Mouse (Mus musculus) forebrain, embryonic 13.5 days (tissue): ENCODE data around the gene Plbd2. TPM values are rescaled to one million over a fixed set of nuclear protein-coding genes. Genes with fewer than 3 reads are reported as not detected.

Experiments used
- ATAC-seq: fragments of 200-750 bp; cut with Nextera tagmentation; 2 replicates; pipeline ENCODE4 v1.8.0; 2017
- H3K27ac ChIP-seq: fragments of 300-500 bp; sonication (generic); 2 replicates; pipeline ENCODE4 v1.5.1; 2015; ENCODE audit warnings: inconsistent platforms, mild to moderate bottlenecking, moderate library complexity
- H3K27me3 ChIP-seq: fragments of 300-500 bp; sonication (generic); 2 replicates; pipeline ENCODE4 v1.6.1; 2015; ENCODE audit warnings: mild to moderate bottlenecking, inconsistent platforms
- H3K36me3 ChIP-seq: fragments of 300-500 bp; sonication (generic); 2 replicates; pipeline ENCODE4 v1.6.1; 2015; ENCODE audit warnings: mild to moderate bottlenecking, inconsistent platforms; ENCODE audit not compliant: poor library complexity, severe bottlenecking
- H3K4me1 ChIP-seq: fragments of 300-500 bp; sonication (generic); 2 replicates; pipeline ENCODE4 v1.6.1; 2015; ENCODE audit warnings: inconsistent platforms
- H3K4me2 ChIP-seq: fragments of 300-500 bp; sonication (generic); 2 replicates; pipeline ENCODE4 v1.6.1; 2015; ENCODE audit warnings: inconsistent platforms, mild to moderate bottlenecking, moderate library complexity
- H3K4me3 ChIP-seq: fragments of 300-500 bp; sonication (generic); 2 replicates; pipeline ENCODE4 v1.5.1; 2015; ENCODE audit warnings: mild to moderate bottlenecking, inconsistent platforms
- H3K9ac ChIP-seq: fragments of 300-500 bp; sonication (generic); 2 replicates; pipeline ENCODE4 v1.6.1; 2015; ENCODE audit warnings: mild to moderate bottlenecking, inconsistent platforms
- H3K9me3 ChIP-seq: fragments of 300-500 bp; sonication (generic); replicated peaks from 2 replicates; pipeline ENCODE4 v1.6.1; 2016; ENCODE audit warnings: inconsistent platforms
- WGBS: fragments of 180-500 bp; shearing (Covaris S2); methylation state at CpG from one replicate; pipeline ENCODE4 v1.1.7; 2015; 5-methylcytosine and 5-hydroxymethylcytosine counted together
- polyA plus RNA-seq: library from polyadenylated mRNA; unstranded; fragments of >200 nt; fragmentation: Nextera tagmentation; extraction: Ambion mirVana; gene quantifications from 2 replicates; pipeline ENCODE4 v1.2.1, GENCODE M21; 2015

Gene Plbd2
- polyA plus RNA-seq, 1 experiment from 2014 or later = 22.8 TPM

- no peak overlapping the region for H3K4me2 ChIP-seq
- no peak overlapping the region for H3K27ac ChIP-seq
- H3K9me3 ChIP-seq = no peaks in the 10 kb centered on the region
- no peak overlapping the region for H3K4me3 ChIP-seq
- ATAC-seq = no peak
- WGBS = 56% methylated on average over 11 of the region's 11 CpGs
- no peaks in the 10 kb centered on the region for H3K27me3 ChIP-seq
- H3K4me1 ChIP-seq = peaks cover 12% of the 10 kb centered on the region
- H3K36me3 ChIP-seq = peaks cover 45% of the 10 kb centered on the region
- H3K9ac ChIP-seq = no peak overlapping the region
Observed at GRCm38 (mm10) chr5:120492437-120492836, 11.0 kb downstream of the Plbd2 start.

- peak overlapping the region; percentile 26; the same call in 1 of the 2 replicates for H3K9ac ChIP-seq
- peaks cover 55% of the 10 kb centered on the region for H3K36me3 ChIP-seq
- no peak overlapping the region for H3K4me2 ChIP-seq
- WGBS = 62% methylated on average over 8 of the region's 8 CpGs
- H3K9me3 ChIP-seq = no peaks in the 10 kb centered on the region
- peak overlapping the region; percentile 57 for H3K27ac ChIP-seq
- H3K27me3 ChIP-seq = no peaks in the 10 kb centered on the region
- H3K4me3 ChIP-seq = no peak overlapping the region
- ATAC-seq = peak; percentile 61
- H3K4me1 ChIP-seq = peaks cover 12% of the 10 kb centered on the region
Observed at GRCm38 (mm10) chr5:120490679-120491192, 12.7 kb downstream of the Plbd2 start.

DNA sequence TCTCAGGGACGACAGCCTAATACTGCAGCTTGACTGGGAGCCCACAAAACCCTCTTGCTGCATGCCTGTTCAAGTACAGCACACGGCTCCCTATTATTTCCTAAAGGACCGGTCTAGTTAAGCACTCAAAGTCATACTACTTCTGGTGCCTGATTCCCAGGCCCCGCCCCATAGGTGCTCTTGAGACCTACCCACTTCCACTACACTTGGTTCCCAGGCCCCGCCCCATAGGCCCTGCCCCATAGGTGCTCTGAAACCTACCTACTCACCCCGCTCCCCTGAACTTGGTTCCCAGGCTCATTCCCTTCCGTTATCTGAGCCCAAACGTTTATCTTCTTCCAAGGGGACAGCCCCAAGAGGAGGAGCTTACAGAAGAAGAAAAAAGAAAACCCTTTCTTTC lies 15.6 kb downstream of the Plbd2 start:
- no peak overlapping the region for H3K4me3 ChIP-seq
- peaks cover 12% of the 10 kb centered on the region for H3K4me1 ChIP-seq
- H3K27ac ChIP-seq = no peak overlapping the region
- no peaks in the 10 kb centered on the region for H3K9me3 ChIP-seq
- H3K4me2 ChIP-seq = no peak overlapping the region
- no peak overlapping the region for H3K9ac ChIP-seq
- H3K36me3 ChIP-seq = peaks cover 65% of the 10 kb centered on the region
- WGBS = 89% methylated on average over 8 of the region's 8 CpGs
- ATAC-seq = no peak
- no peaks in the 10 kb centered on the region for H3K27me3 ChIP-seq

- ATAC-seq = no peak
- Histone ChIP-seq H3K4me1 (no peaks in the 10 kb centered on the region; the same call in 1 of the 2 replicates), H3K9me3 (no peaks in the 10 kb centered on the region), H3K27me3 (no peaks in the 10 kb centered on the region), H3K27ac (no peak overlapping the region), H3K4me2 (no peak overlapping the region), H3K4me3 (no peak overlapping the region), H3K36me3 (peaks cover 48% of the 10 kb centered on the region), H3K9ac (no peak overlapping the region)
- WGBS = 87% methylated on average over 19 of the region's 19 CpGs
Observed at GRCm38 (mm10) chr5:120483399-120483798, 20.0 kb downstream of the Plbd2 start.

- no peaks in the 10 kb centered on the region for H3K9me3 ChIP-seq
- ATAC-seq = no peak
- peaks cover 3% of the 10 kb centered on the region; the same call in 1 of the 2 replicates for H3K4me1 ChIP-seq
- H3K4me2 ChIP-seq = no peak overlapping the region
- no peak overlapping the region for H3K4me3 ChIP-seq
- no peaks in the 10 kb centered on the region for H3K27me3 ChIP-seq
- H3K36me3 ChIP-seq = peaks cover 26% of the 10 kb centered on the region
- no peak overlapping the region for H3K9ac ChIP-seq
- H3K27ac ChIP-seq = no peak overlapping the region
- WGBS = 74% methylated on average over 9 of the region's 9 CpGs
Observed at GRCm38 (mm10) chr5:120481205-120481604, 22.2 kb downstream of the Plbd2 start.

GRCm38 (mm10) chr5:120479538-120479937 lies 23.9 kb downstream of the Plbd2 start:
- WGBS = 72% methylated on average over 4 of the region's 4 CpGs
- Histone ChIP-seq H3K9me3 (no peaks in the 10 kb centered on the region), H3K9ac (no peak overlapping the region), H3K36me3 (peaks cover 9% of the 10 kb centered on the region; the same call in 1 of the 2 replicates), H3K27me3 (no peaks in the 10 kb centered on the region), H3K27ac (no peak overlapping the region), H3K4me2 (no peak overlapping the region), H3K4me3 (no peak overlapping the region), H3K4me1 (peaks cover 4% of the 10 kb centered on the region; the same call in 1 of the 2 replicates)
- ATAC-seq = no peak

GRCm38 (mm10) chr5:120477993-120478392 lies 25.4 kb downstream of the Plbd2 start:
- H3K9me3 ChIP-seq = no peaks in the 10 kb centered on the region; the same call in 1 of the 2 replicates
- WGBS = 89% methylated on average over 5 of the region's 5 CpGs
- ATAC-seq = no peak

DNA sequence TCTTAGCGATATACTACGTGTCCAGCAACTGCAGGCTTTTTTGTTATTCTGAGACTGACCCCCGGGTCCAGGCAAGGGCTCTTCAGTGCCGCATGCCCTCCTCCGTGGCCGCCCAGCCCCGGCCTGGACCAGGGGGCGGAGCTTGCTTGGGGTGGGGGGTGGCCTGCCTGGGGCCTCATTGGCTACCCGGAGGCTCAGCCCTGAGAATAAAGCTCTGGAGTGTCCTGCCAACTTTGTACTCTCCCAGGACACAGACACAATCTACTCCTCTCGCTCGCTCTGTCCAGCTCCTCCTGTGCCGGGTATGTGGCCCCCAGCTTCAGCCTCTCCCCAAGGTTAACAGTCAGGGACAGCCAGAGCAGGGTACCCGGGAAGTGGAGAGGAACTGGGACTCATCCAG lies 27.1 kb downstream of the Plbd2 start, which contains the start of gene Sds:
Gene Sds (plus strand): TSS at position 231 of the 400 bp plus-strand sequence.
- no peak for ATAC-seq

More at GRCm38 (mm10) chr5:120477993-120478392, 25.4 kb downstream of the Plbd2 start:
- Histone ChIP-seq H3K4me1 (peaks cover 4% of the 10 kb centered on the region; the same call in 1 of the 2 replicates), H3K4me2 (no peak overlapping the region), H3K9ac (no peak overlapping the region), H3K27ac (no peak overlapping the region), H3K4me3 (no peak overlapping the region), H3K36me3 (no peaks in the 10 kb centered on the region), H3K27me3 (no peaks in the 10 kb centered on the region)

DNA sequence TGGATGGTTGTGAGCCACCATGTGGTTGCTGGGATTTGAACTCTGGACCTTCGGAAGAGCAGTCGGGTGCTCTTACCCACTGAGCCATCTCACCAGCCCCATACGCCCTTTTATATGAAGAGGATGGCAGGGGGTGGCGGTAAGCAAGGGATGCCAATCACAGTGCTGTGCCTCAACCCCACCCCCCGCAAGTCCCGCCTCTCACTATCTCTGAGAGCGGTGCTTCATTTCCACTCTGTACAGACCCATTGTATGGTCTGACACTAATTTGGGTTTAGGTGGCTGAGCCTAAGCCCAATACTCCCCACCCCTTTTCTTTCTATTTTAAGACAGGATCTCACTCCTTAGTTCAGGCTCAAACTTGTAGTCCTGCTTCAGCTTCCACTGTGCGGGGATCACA lies 27.6 kb downstream of the Plbd2 start:
- Histone ChIP-seq H3K27ac (no peak overlapping the region), H3K9me3 (no peaks in the 10 kb centered on the region; the same call in 1 of the 2 replicates), H3K4me2 (peak overlapping the region; percentile 25; the same call in 1 of the 2 replicates), H3K9ac (no peak overlapping the region), H3K27me3 (peaks cover 4% of the 10 kb centered on the region; the same call in 1 of the 2 replicates), H3K36me3 (no peaks in the 10 kb centered on the region), H3K4me3 (no peak overlapping the region), H3K4me1 (0 out of 2 replicates have a peak, but pooled peaks cover 4% of the 10 kb centered on the region)
- no peak for ATAC-seq
- WGBS = 43% methylated on average over 8 of the region's 8 CpGs

More for the DNA sequence above, 27.1 kb downstream of the Plbd2 start, which contains the start of gene Sds:
- Histone ChIP-seq H3K36me3 (no peaks in the 10 kb centered on the region), H3K27me3 (peaks cover 4% of the 10 kb centered on the region; the same call in 1 of the 2 replicates), H3K9me3 (no peaks in the 10 kb centered on the region; the same call in 1 of the 2 replicates), H3K9ac (no peak within 1 kb of the TSS), H3K4me3 (no peak within 1 kb of the TSS), H3K4me2 (peak within 1 kb of the TSS; percentile 25; the same call in 1 of the 2 replicates), H3K27ac (no peak within 1 kb of the TSS), H3K4me1 (peaks cover 4% of the 10 kb centered on the region; the same call in 1 of the 2 replicates)
- WGBS = 12% methylated on average over 13 of the region's 13 CpGs

DNA sequence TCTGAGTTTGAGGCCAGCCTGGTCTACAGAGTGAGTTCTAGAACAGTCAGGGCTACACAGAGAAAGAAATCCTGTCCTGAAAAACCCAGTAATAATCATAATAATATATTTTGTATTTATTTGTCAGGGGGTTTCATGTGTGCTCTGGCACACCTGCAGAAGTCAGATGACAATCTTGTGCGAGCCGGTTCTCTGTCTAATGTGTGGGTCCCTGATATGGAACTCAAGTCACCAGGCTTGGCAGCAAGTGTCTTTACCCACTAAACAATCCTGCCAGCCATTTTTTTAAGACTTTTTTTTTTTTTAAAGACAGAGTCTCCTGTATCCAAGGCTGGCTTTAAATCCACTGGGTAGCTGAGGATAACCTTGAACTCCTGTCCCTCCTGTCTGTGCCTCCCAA lies 30.1 kb downstream of the Plbd2 start:
- Histone ChIP-seq H3K9me3 (no peaks in the 10 kb centered on the region; the same call in 1 of the 2 replicates), H3K4me1 (0 out of 2 replicates have a peak, but pooled peaks cover 4% of the 10 kb centered on the region), H3K27me3 (peaks cover 4% of the 10 kb centered on the region; the same call in 1 of the 2 replicates), H3K4me2 (no peak overlapping the region), H3K4me3 (no peak overlapping the region), H3K27ac (no peak overlapping the region), H3K36me3 (no peaks in the 10 kb centered on the region), H3K9ac (no peak overlapping the region)
- 93% methylated on average over 2 of the region's 2 CpGs for WGBS
- ATAC-seq = no peak

GRCm38 (mm10) chr5:120472770-120473169 lies 30.7 kb downstream of the Plbd2 start, which contains the start of gene Sdsl:
Gene Sdsl (minus strand): TSS chr5:120472810.
- Histone ChIP-seq H3K27ac (no peak within 1 kb of the TSS), H3K9ac (no peak within 1 kb of the TSS), H3K4me3 (no peak within 1 kb of the TSS), H3K4me1 (0 out of 2 replicates have a peak, but pooled peaks cover 4% of the 10 kb centered on the region), H3K36me3 (no peaks in the 10 kb centered on the region), H3K27me3 (peaks cover 4% of the 10 kb centered on the region; the same call in 1 of the 2 replicates), H3K4me2 (no peak within 1 kb of the TSS), H3K9me3 (no peaks in the 10 kb centered on the region; the same call in 1 of the 2 replicates)
- no peak for ATAC-seq
- WGBS = 90% methylated on average over 8 of the region's 8 CpGs

GRCm38 (mm10) chr5:120471538-120471937 lies 31.9 kb downstream of the Plbd2 start:
- Histone ChIP-seq H3K27ac (no peak overlapping the region), H3K4me3 (no peak overlapping the region), H3K9me3 (no peaks in the 10 kb centered on the region; the same call in 1 of the 2 replicates), H3K27me3 (peaks cover 4% of the 10 kb centered on the region; the same call in 1 of the 2 replicates), H3K36me3 (no peaks in the 10 kb centered on the region), H3K4me1 (0 out of 2 replicates have a peak, but pooled peaks cover 4% of the 10 kb centered on the region), H3K4me2 (no peak overlapping the region), H3K9ac (no peak overlapping the region)
- 61% methylated on average over 4 of the region's 4 CpGs for WGBS
- no peak for ATAC-seq
